Mouse (Mus musculus) liver, embryonic 14.5 days (tissue): ENCODE measurements around the gene AL607142.1. TPM values are rescaled to one million over a fixed set of nuclear protein-coding genes. Genes with fewer than 3 reads are reported as not detected.
A peak's percentile ranks its signal among the peaks of the same experiment; 100 is the strongest.

Source experiments
- ATAC-seq: fragments of 200-750 bp; cut with Nextera tagmentation; 2 replicates; pipeline ENCODE4 v1.8.0; 2017; ENCODE audit warnings: moderate number of reproducible peaks, mild to moderate bottlenecking, moderate library complexity; ENCODE audit not compliant: insufficient read depth
- DNase-seq, 3 experiments: peaks; one replicate each; pipeline ENCODE4 v3.0.0-alpha.2; 2012 to 2013; ENCODE audit warnings: low read depth in 3 of 3, low spot score in 3 of 3
- H3K27ac ChIP-seq: fragments of 300-500 bp; sonication (generic); 2 replicates; pipeline ENCODE4 v1.5.1; 2014; ENCODE audit warnings: moderate library complexity, mild to moderate bottlenecking, control low read depth, inconsistent platforms
- H3K27me3 ChIP-seq: fragments of 300-500 bp; sonication (generic); 2 replicates; pipeline ENCODE4 v1.6.1; 2014; ENCODE audit warnings: mild to moderate bottlenecking, low read length, moderate library complexity; ENCODE audit not compliant: control insufficient read depth, insufficient read depth
- H3K36me3 ChIP-seq: fragments of 300-500 bp; sonication (generic); replicated peaks from 2 replicates; pipeline ENCODE4 v1.6.1; 2014; ENCODE audit warnings: low read depth; ENCODE audit not compliant: control insufficient read depth, insufficient read depth
- H3K4me1 ChIP-seq, 2 experiments: fragments of 200-500 bp in 1 of 2; fragments of 300-500 bp in 1 of 2; sonication (generic) in 1 of 2; replicated peaks; 2 replicates each; pipeline ENCODE4 v1.6.1; 2012 to 2014; ENCODE audit warnings: antibody characterized with exemption in 1 of 2, inconsistent platforms in 1 of 2, low read length in 1 of 2; ENCODE audit not compliant: control insufficient read depth in 2 of 2, insufficient read depth in 2 of 2
- H3K4me2 ChIP-seq: fragments of 300-500 bp; sonication (generic); 2 replicates; pipeline ENCODE4 v1.6.1; 2014; ENCODE audit warnings: low read depth, mild to moderate bottlenecking, control low read depth, moderate library complexity
- H3K4me3 ChIP-seq, 2 experiments: fragments of 200-500 bp in 1 of 2; fragments of 300-500 bp in 1 of 2; sonication (generic) in 1 of 2; 2 replicates each; pipeline ENCODE4 v1.5.1; 2012 to 2014; ENCODE audit warnings: low read depth in 2 of 2, low read length in 2 of 2, mild to moderate bottlenecking in 2 of 2, control low read depth in 1 of 2, inconsistent platforms in 1 of 2, moderate library complexity in 1 of 2; ENCODE audit not compliant: insufficient read depth in 1 of 2
- H3K9ac ChIP-seq: fragments of 300-500 bp; sonication (generic); replicated peaks from 2 replicates; pipeline ENCODE4 v1.6.1; 2014; ENCODE audit warnings: mild to moderate bottlenecking, control low read depth, moderate library complexity
- H3K9me3 ChIP-seq: fragments of 300-500 bp; sonication (generic); 2 replicates; pipeline ENCODE4 v1.6.1; 2016; ENCODE audit warnings: low read length, mixed read lengths; ENCODE audit not compliant: control insufficient read depth
- CTCF ChIP-seq: IDR thresholded peaks from 2 replicates; pipeline ENCODE4 v1.5.1; 2016; ENCODE audit warnings: antibody characterized with exemption, low read depth, control low read depth
- EP300 ChIP-seq: IDR thresholded peaks from 2 replicates; pipeline ENCODE4 v1.6.1; 2016; ENCODE audit warnings: antibody characterized with exemption, low read depth
- WGBS: fragments of 180-500 bp; shearing (Covaris S2); extraction: QIAGEN DNeasy Blood & Tissue Kit; methylation state at CpG from one replicate; pipeline ENCODE4 v1.1.7; 2014; ENCODE audit not compliant: insufficient replicate concordance; 5-methylcytosine and 5-hydroxymethylcytosine counted together
- polyA plus RNA-seq, 2 experiments: library from polyadenylated mRNA; depleted of rRNA in 1 of 2; stranded (reverse) in 1 of 2; unstranded in 1 of 2; fragments of >200 nt; fragmentation: Nextera tagmentation in 1 of 2; extraction: Ambion mirVana in 1 of 2; gene quantifications; 2 replicates each; pipeline versions ENCODE4 v1.2.1 to v1.2.3; 2012 to 2014

Gene AL607142.1
- polyA plus RNA-seq, 2 experiments: not detected

GRCm38 (mm10) chr4:120027671-120028070, 37.1 kb upstream of the AL607142.1 start:
- Histone ChIP-seq H3K4me2 (no peak overlapping the region), H3K9me3 (no peaks in the 10 kb centered on the region), H3K27me3 (peaks cover 10% of the 10 kb centered on the region), H3K4me3 (no peak overlapping the region), H3K27ac (no peak overlapping the region), H3K9ac (no peak overlapping the region), H3K36me3 (no peaks in the 10 kb centered on the region), H3K4me1 (no peaks in the 10 kb centered on the region)
- TF ChIP-seq EP300 (no peak), CTCF (no peak)
- WGBS: 79% methylated on average over 1 of the region's 1 CpGs
- ATAC-seq (no peak), DNase-seq (no peak)

DNA sequence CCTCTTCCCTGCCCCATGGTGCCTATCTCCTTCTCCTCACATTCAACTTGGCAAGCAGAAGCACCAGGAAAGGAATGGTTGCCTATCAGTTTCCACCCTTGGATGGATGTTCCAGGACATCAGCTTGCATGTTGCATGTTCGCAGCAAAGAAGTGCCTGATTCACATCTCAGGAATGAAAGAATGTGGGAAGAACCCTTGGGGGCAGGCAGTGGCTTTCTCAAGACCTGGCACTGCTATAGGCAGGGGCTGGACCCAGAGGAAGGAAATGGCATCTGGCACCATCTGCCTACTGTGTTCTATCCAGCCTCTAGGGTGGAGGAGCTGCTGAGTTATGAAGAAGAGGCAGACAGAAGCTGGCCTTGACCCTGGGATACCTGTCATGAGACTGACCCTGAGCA, 34.9 kb upstream of the AL607142.1 start:
- Histone ChIP-seq H3K9me3 (no peaks in the 10 kb centered on the region), H3K27me3 (peaks cover 23% of the 10 kb centered on the region), H3K9ac (no peak overlapping the region), H3K4me3 (no peak overlapping the region), H3K27ac (no peak overlapping the region), H3K4me2 (no peak overlapping the region), H3K36me3 (no peaks in the 10 kb centered on the region), H3K4me1 (0 out of 4 replicates have a peak, but pooled peaks cover 0 to 2% of the 10 kb centered on the region in 2 experiments)
- no peak for TF ChIP-seq EP300
- TF ChIP-seq CTCF: no peak
- DNase-seq (no peak), ATAC-seq (no peak)
- 66% methylated on average over 1 of the region's 1 CpGs for WGBS

GRCm38 (mm10) chr4:120032320-120032983, 32.3 kb upstream of the AL607142.1 start:
- no peak for DNase-seq
- Histone ChIP-seq H3K36me3 (no peaks in the 10 kb centered on the region), H3K27ac (no peak overlapping the region), H3K27me3 (peaks cover 23% of the 10 kb centered on the region), H3K4me1 (0 out of 4 replicates have a peak, but pooled peaks cover 0 to 2% of the 10 kb centered on the region in 2 experiments), H3K9ac (no peak overlapping the region), H3K4me2 (peak overlapping the region; percentile 53), H3K9me3 (no peaks in the 10 kb centered on the region), H3K4me3 (peak overlapping the region; percentile 20 to 34)
- under 1% methylated on average over 70 of the region's 70 CpGs for WGBS
- ATAC-seq: peak; percentile 60; the same call in 1 of the 2 replicates
- TF ChIP-seq EP300 (no peak), CTCF (no peak)

GRCm38 (mm10) chr4:120032984-120033355, 31.8 kb upstream of the AL607142.1 start:
- H3K9ac ChIP-seq: no peak overlapping the region
- H3K4me3 ChIP-seq: peak overlapping the region; percentile 15 to 34
- H3K27me3 ChIP-seq: peaks cover 23% of the 10 kb centered on the region
- ATAC-seq (no peak), DNase-seq (no peak)
- H3K27ac ChIP-seq: no peak overlapping the region
- H3K4me1 ChIP-seq: 0 out of 4 replicates have a peak, but pooled peaks cover 0 to 2% of the 10 kb centered on the region in 2 experiments
- H3K36me3 ChIP-seq: no peaks in the 10 kb centered on the region
- no peak for TF ChIP-seq EP300
- TF ChIP-seq CTCF: no peak
- H3K4me2 ChIP-seq: peak overlapping the region; percentile 53
- no peaks in the 10 kb centered on the region for H3K9me3 ChIP-seq
- WGBS: 1% methylated on average over 37 of the region's 38 CpGs

- H3K4me2 ChIP-seq: no peak overlapping the region
- no peak overlapping the region for H3K4me3 ChIP-seq
- H3K27ac ChIP-seq: no peak overlapping the region
- H3K27me3 ChIP-seq: peaks cover 23% of the 10 kb centered on the region
- H3K36me3 ChIP-seq: no peaks in the 10 kb centered on the region
- no peak for ATAC-seq
- TF ChIP-seq CTCF (no peak), EP300 (no peak)
- H3K4me1 ChIP-seq: 0 out of 4 replicates have a peak, but pooled peaks cover 0 to 2% of the 10 kb centered on the region in 2 experiments
- H3K9ac ChIP-seq: no peak overlapping the region
- no peak for DNase-seq
- H3K9me3 ChIP-seq: no peaks in the 10 kb centered on the region
- WGBS: 54% methylated on average over 4 of the region's 4 CpGs
Observed at GRCm38 (mm10) chr4:120036294-120036693, 28.5 kb upstream of the AL607142.1 start.
